Mouse (Mus musculus) forelimb bud, embryonic 11.5 days (tissue): ENCODE data around the gene Hirip3.

Source experiments
- DNase-seq: peaks from one replicate; pipeline ENCODE4 v3.0.0-alpha.2; 2012; ENCODE audit warnings: low read depth, low spot score

Hirip3 gene

DNA sequence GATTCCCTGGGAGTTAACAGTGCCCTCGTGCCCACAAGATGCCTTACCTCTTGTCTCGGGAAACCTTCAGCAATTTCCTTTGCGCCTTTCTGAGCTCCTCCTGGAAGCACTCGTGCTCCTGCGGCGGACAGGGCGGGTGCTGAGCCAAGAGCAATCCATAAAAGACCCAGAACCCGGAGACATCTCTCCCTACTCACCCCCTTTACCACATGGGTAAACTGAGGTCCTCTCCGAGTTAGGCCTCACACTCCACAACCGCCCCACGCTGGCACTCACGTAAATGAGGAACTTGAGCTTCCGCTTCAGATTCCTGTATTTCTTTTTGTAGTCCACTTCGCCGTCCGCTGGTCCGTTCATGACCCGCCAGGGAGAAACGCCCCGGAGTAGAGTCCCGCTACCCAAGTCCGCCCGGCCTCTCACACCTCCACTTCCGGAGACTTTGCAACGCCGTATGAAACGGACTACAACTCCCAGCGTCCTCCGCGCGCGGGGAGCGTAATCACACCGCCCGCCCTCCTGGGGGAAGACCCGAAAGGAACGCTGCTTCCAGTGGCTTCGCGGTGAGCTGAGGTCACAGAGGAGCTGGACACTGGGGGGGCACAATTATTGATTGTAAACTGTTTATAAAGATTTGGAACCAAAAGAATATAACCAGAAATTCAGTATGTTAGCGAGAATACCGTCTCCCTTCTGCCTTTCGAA is at the start of gene Hirip3:
Gene Hirip3 (plus strand): TSS at position 544 of the 702 bp plus-strand sequence.
- peak; percentile 94 for DNase-seq

DNA sequence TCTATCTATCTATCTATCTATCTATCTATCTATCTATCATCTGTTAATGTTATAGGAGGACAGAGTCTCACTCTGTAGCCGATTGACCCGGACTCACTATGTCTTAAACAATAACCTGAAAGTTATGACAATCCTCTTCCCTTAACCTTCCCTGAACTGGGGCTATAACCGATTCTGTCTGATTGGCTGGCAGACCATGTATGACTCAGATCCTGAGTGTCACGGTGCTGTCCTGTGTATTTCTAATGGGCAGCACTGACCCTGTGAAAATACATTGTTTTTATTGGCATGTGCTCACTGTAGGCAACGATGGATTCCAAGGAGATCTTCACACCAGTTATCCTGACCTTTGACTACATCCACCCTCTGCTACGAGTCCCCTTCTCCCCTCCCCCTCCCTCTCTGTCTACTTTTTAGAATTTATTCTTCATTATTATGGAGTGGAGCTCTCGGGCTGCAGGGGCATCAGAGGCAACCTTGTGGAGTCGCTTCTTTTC is 46.0 kb upstream of the Hirip3 start:
- no peak for DNase-seq

GRCm38 (mm10) chr7:126816494-126816893 is 45.3 kb upstream of the Hirip3 start:
- DNase-seq: no peak

DNA sequence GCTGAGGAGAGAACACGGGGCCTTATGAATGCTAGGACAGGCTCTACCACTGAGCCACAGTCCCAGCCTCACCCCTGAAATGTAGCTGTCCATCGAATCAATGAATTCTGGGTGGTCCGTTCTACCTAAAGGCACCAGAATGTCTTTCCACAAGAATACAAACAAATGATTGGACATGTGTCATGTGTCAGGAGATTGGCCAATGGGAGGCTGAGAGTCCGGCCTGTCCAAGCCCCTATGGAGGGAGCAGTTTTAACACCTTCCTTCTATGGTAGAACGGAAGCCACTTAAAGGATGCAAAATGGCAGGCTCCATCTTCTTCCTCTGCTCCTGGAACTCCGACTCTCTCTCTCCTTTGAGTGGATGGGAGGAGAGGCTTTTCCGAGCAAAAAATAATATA is 44.2 kb upstream of the Hirip3 start:
- no peak for DNase-seq

DNA sequence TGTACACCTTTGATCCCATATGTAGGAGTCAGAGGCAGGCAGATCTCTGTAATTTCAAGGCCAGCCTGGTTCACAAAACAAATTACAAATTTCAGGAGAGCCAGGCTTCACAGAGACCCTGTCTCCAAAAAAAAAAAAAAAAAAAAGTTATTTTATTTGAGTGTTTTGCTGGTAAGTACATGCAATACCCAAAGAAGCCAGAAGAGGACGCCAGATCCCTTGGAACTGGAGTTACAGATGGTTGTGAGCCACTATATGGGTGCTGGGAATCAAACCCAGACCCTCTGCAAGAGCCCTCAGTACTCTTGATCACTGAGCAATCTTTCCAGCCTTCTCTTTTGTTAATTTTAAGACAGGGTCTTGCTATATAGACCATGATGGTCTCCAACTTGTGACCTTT is 43.0 kb upstream of the Hirip3 start:
- DNase-seq: no peak

- peak; percentile 77 for DNase-seq
Measured at GRCm38 (mm10) chr7:126821835-126822511, 39.8 kb upstream of the Hirip3 start.

DNA sequence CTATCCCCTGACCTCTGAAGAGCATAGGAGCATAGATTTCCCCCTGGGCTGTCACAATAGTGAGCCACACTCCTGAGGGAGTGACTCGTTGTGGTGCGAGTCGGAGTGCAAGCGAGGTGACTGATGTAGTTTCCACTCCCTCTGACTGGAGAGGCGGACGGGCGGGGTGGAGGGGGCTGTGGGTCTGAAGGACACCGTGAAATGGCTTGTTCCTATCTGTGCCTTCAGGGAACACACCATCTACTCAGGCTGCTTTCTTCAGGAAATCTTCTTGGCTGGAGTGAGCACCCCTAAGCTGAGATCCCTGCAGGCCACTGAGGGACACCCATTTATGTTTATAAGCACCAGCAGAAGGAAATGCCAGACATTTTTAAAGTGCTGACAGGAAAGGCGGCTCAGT is 39.0 kb upstream of the Hirip3 start:
- DNase-seq: no peak

GRCm38 (mm10) chr7:126823202-126823711 is 38.5 kb upstream of the Hirip3 start:
- no peak for DNase-seq

- no peak for DNase-seq
Measured at GRCm38 (mm10) chr7:126823940-126824339, 37.8 kb upstream of the Hirip3 start.

DNA sequence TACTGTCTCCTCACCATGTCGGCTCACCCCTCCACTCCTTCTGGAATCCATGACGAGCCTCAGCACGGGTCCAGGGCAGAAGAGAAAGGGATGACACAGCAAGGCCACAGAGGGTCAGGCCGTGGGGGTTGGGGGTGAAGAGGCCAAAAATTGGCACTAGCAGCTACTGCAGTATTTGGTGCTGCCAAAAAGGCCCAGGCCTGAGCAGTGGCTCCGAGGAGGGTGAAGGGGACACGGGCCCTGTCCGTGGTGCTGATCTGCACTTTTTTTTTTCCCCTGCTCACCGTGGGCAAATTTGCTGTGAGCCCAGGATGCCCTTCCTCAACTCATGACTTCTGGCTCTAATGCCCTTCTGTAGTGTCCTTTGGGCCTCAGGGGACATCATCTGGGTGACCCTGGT is 36.4 kb upstream of the Hirip3 start:
- peak; percentile 44 for DNase-seq

DNA sequence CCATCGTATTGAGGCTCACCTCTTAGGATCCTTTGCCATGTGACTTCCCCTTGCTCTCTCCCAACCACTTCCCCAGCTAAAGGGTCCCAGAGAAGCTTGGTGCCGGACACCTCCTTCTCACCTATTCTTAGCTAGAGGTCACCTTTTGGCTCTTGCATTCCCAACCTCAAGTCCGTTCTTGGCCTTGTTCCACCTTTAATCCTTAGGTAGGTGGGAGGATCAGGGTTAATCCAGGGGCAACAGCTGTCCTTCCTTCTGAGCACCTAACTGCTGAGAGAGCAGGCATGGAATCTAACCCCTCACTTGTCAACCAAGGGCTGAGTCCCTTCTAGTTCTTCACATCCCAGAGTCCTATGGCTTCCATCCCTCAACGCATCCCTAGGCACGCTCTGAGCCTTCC is 35.8 kb upstream of the Hirip3 start:
- no peak for DNase-seq

DNA sequence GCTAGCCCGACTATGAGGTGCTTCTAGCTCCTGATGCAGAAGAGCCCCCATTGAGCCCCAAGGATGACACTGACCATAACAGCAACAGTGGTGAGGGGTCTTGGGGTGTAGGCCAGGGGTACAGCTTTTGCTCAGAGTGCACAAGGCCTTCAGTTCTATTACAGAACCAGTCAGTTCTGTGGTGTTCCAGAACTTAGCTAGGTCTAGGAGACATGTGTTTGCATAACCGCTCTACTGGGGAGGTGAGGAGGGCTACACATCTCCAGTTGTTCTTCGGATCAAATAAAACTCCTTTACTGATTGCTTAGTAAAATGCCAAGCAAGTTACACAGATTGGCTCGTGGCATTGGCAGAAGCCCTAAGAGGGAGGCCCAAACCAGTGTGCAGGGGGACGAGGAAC is 30.2 kb upstream of the Hirip3 start, which contains the start of gene 4930451I11Rik:
Gene 4930451I11Rik (minus strand): TSS at position 101 of the 400 bp plus-strand sequence.
- DNase-seq: no peak

DNA sequence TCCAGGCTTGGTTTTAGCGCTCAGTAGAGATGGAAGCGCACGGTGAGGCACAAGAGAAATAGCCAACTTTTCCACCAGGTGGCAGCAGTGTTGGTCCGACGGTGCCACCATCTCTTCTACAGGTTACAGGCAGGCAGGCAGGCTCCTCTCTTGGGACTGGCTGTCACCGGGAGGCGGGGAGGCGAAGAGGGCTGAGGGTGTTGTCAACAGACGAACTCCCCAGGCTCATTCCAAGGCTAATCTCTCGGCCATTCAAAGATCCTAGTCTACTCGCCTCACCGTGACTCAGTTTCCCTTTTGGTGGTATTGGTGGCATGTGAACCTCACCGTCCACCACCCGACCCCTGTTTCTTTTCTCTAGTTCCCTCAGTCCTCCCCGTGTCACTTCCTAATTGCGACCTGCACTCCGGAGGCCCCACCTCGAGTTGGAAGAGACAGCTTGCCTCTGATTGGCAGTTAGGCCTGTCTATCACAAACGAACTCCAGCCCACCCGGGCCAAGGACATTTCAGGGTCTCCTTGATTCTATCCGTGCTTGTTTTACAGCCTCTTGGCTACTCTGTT is 29.7 kb upstream of the Hirip3 start:
- peak; percentile 74 for DNase-seq

GRCm38 (mm10) chr7:126833294-126833693 is 28.5 kb upstream of the Hirip3 start:
- no peak for DNase-seq

DNA sequence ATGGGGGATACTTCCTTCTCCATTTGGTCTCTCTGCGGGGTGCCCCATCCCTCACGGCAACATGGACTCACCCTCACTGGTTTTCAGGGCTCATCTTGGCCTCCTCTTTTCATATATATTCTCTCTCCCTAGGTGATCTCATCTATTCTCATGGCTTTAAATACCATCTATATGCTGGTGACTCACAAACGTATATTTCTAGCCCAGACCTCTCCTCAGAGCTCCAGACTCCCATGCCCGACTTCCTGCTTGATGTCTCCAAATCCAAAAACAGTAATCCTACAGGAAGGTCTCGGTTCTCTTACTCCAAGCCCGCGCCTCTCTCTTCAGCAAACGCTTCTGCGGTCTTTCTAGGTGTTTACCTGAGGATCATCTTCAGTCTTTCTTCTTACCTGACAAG is 18.5 kb upstream of the Hirip3 start:
- DNase-seq: no peak

- DNase-seq: no peak
Measured at GRCm38 (mm10) chr7:126845516-126845915, 16.3 kb upstream of the Hirip3 start.

- no peak for DNase-seq
Measured at GRCm38 (mm10) chr7:126847116-126847420, 14.7 kb upstream of the Hirip3 start, which contains the start of gene Doc2a. Doc2a (plus strand) TSS chr7:126847416.

DNA sequence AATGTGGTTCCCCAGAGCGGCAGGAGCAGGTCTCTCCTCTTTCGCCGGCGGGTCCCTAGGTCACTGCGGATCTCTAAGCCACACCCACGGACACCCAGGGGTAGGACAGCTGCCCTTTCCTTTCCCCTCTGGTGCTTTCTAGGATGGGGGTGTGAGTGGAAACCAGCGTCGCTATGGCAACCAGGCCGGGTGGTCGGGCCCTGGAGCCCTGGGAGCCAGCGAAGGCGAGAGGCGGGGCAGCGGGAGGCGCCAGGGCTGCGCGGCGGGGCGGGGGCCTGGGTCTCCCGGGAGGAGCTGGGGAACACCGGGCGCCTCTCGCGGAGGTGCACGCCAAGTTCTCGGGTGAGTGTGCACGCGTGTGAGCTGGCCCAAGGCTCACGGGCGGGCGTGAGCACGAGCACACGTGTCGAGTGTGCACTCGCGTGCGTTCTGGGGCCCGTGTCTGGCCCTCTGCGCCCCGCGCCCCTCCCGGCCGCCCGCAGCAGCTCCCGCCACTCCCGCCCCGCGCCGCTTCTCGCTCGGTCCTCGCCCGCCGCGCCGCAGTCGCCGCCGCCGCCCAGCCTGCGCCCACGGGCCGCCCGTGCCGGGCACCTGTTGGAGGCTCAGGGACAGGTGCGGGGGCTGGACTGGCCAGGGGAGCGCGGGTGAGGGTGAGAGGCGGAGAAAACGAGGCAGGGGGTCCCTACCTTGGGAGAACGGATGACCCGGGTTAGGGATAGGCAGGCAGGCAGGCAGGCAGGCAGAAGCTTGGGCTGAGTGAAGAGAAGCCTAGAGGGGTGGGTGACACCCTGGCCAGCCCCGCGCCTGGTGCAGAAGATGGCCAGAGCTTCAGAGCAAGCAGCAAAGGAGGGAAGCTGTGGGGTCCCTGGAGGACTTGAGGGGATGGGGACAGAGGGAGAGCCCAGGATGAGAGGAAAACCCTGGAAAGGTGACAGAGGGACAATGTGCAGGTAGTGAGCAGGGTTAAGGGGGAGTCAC is 14.1 kb upstream of the Hirip3 start:
- peak; percentile 26 for DNase-seq

GRCm38 (mm10) chr7:126848794-126849193 is 13.0 kb upstream of the Hirip3 start:
- no peak for DNase-seq

- DNase-seq: no peak
Measured at GRCm38 (mm10) chr7:126850161-126850560, 11.6 kb upstream of the Hirip3 start.

DNA sequence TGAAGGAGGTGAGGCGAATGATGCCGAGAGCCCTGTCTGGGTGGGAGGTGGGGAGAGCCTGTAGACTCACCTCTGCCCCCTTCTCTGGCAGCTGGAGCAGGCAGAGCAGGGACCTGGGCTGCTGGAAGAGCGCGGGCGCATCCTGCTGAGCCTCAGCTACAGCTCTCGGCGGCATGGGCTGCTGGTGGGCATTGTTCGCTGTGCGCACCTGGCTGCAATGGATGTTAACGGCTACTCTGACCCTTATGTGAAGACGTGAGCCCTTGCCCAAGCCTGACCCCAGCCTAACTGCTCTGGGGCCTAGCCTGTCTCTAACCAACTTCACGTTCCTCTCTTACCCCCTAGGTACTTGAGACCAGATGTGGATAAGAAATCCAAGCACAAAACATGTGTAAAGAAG is 10.6 kb upstream of the Hirip3 start:
- no peak for DNase-seq
